Mouse (Mus musculus) liver, embryonic 12.5 days (tissue): ENCODE results near the gene Fam219b. TPM values are rescaled to one million over a fixed set of nuclear protein-coding genes. Genes with fewer than 3 reads are reported as not detected.
A peak's percentile ranks its signal among the peaks of the same experiment; 100 is the strongest.

Experiments
- ATAC-seq: fragments of 200-750 bp; cut with Nextera tagmentation; 2 replicates; pipeline ENCODE4 v1.8.0; 2017; ENCODE audit warnings: moderate number of reproducible peaks, mild to moderate bottlenecking, moderate library complexity
- H3K27ac ChIP-seq: fragments of 300-500 bp; sonication (generic); 2 replicates; pipeline ENCODE4 v1.5.1; 2016; ENCODE audit warnings: mild to moderate bottlenecking
- H3K27me3 ChIP-seq: fragments of 300-500 bp; sonication (generic); replicated peaks from 2 replicates; pipeline ENCODE4 v1.6.1; 2016; ENCODE audit warnings: mild to moderate bottlenecking, moderate library complexity
- H3K36me3 ChIP-seq: fragments of 300-500 bp; sonication (generic); 2 replicates; pipeline ENCODE4 v1.6.1; 2016; ENCODE audit warnings: mild to moderate bottlenecking, moderate library complexity
- H3K4me1 ChIP-seq: fragments of 300-500 bp; sonication (generic); 2 replicates; pipeline ENCODE4 v1.6.1; 2016
- H3K4me2 ChIP-seq: fragments of 300-500 bp; sonication (generic); 2 replicates; pipeline ENCODE4 v1.6.1; 2016; ENCODE audit warnings: mild to moderate bottlenecking, moderate library complexity
- H3K4me3 ChIP-seq: fragments of 300-500 bp; sonication (generic); 2 replicates; pipeline ENCODE4 v1.5.1; 2016; ENCODE audit warnings: mild to moderate bottlenecking, moderate library complexity
- H3K9ac ChIP-seq: fragments of 300-500 bp; sonication (generic); 2 replicates; pipeline ENCODE4 v1.6.1; 2016; ENCODE audit warnings: mild to moderate bottlenecking, moderate library complexity
- H3K9me3 ChIP-seq: fragments of 300-500 bp; sonication (generic); replicated peaks from 2 replicates; pipeline ENCODE4 v1.6.1; 2016; ENCODE audit warnings: mild to moderate bottlenecking, moderate library complexity
- WGBS: fragments of 180-500 bp; shearing (Covaris S2); methylation state at CpG from one replicate; pipeline ENCODE4 v1.1.7; 2016; ENCODE audit not compliant: insufficient replicate concordance; 5-methylcytosine and 5-hydroxymethylcytosine counted together
- polyA plus RNA-seq: library from polyadenylated mRNA; unstranded; fragments of >200 nt; fragmentation: Nextera tagmentation; extraction: Ambion mirVana; gene quantifications from 2 replicates; pipeline ENCODE4 v1.2.1, GENCODE M21; 2016

Fam219b gene
- 10.5 and 12.0 TPM in 2 replicates for polyA plus RNA-seq

- Histone ChIP-seq H3K9me3 (no peaks in the 10 kb centered on the region), H3K4me1 (peaks cover 28% of the 10 kb centered on the region), H3K27ac (peak within 1 kb of the TSS; percentile 84), H3K36me3 (peaks cover 62% of the 10 kb centered on the region), H3K9ac (peak within 1 kb of the TSS; percentile 93), H3K27me3 (no peaks in the 10 kb centered on the region), H3K4me3 (peak within 1 kb of the TSS; percentile 88), H3K4me2 (peak within 1 kb of the TSS; percentile 78)
- ATAC-seq = peak; percentile 91
- 2% methylated on average over 45 of the region's 45 CpGs for WGBS
These were observed at the start of gene Fam219b for GRCm38 (mm10) chr9:57537044-57537727. TSS of gene Fam219b (plus strand) at chr9:57537528.

- Histone ChIP-seq H3K4me1 (no peaks in the 10 kb centered on the region), H3K36me3 (no peaks in the 10 kb centered on the region), H3K27me3 (peaks cover 31% of the 10 kb centered on the region), H3K4me3 (no peak overlapping the region), H3K27ac (no peak overlapping the region), H3K4me2 (no peak overlapping the region), H3K9ac (no peak overlapping the region), H3K9me3 (no peaks in the 10 kb centered on the region)
- 58% methylated on average over 7 of the region's 7 CpGs for WGBS
- no peak for ATAC-seq
These were observed 49.5 kb upstream of the Fam219b start for GRCm38 (mm10) chr9:57487807-57488206.

- H3K27me3 ChIP-seq = peaks cover 34% of the 10 kb centered on the region
- no peaks in the 10 kb centered on the region for H3K36me3 ChIP-seq
- no peak for ATAC-seq
- H3K4me1 ChIP-seq = no peaks in the 10 kb centered on the region
- H3K4me2 ChIP-seq = no peak overlapping the region
- H3K9me3 ChIP-seq = no peaks in the 10 kb centered on the region
- H3K9ac ChIP-seq = no peak overlapping the region
- no peak overlapping the region for H3K4me3 ChIP-seq
- H3K27ac ChIP-seq = no peak overlapping the region
- 71% methylated on average over 2 of the region's 2 CpGs for WGBS
These were observed 43.8 kb upstream of the Fam219b start for GRCm38 (mm10) chr9:57493532-57493931.

GRCm38 (mm10) chr9:57494970-57495369 is 42.4 kb upstream of the Fam219b start:
- H3K4me2 ChIP-seq = no peak overlapping the region
- no peaks in the 10 kb centered on the region for H3K9me3 ChIP-seq
- peaks cover 49% of the 10 kb centered on the region for H3K27me3 ChIP-seq
- H3K4me1 ChIP-seq = no peaks in the 10 kb centered on the region
- H3K27ac ChIP-seq = no peak overlapping the region
- H3K9ac ChIP-seq = no peak overlapping the region
- ATAC-seq = no peak
- H3K36me3 ChIP-seq = no peaks in the 10 kb centered on the region
- H3K4me3 ChIP-seq = no peak overlapping the region

- 61% methylated on average over 5 of the region's 5 CpGs for WGBS
- peaks cover 71% of the 10 kb centered on the region for H3K27me3 ChIP-seq
- no peaks in the 10 kb centered on the region for H3K9me3 ChIP-seq
- H3K36me3 ChIP-seq = no peaks in the 10 kb centered on the region
- peaks cover 6% of the 10 kb centered on the region; the same call in 1 of the 2 replicates for H3K4me1 ChIP-seq
- H3K9ac ChIP-seq = no peak overlapping the region
- no peak overlapping the region for H3K27ac ChIP-seq
- no peak overlapping the region for H3K4me2 ChIP-seq
- H3K4me3 ChIP-seq = no peak overlapping the region
- ATAC-seq = no peak
These were observed 40.1 kb upstream of the Fam219b start for GRCm38 (mm10) chr9:57497236-57497635.

- Histone ChIP-seq H3K4me2 (no peak overlapping the region), H3K4me1 (peaks cover 11% of the 10 kb centered on the region), H3K36me3 (no peaks in the 10 kb centered on the region), H3K27ac (no peak overlapping the region), H3K4me3 (no peak overlapping the region), H3K9ac (no peak overlapping the region), H3K27me3 (peaks cover 84% of the 10 kb centered on the region), H3K9me3 (no peaks in the 10 kb centered on the region)
- ATAC-seq = no peak
- WGBS = 63% methylated on average over 7 of the region's 7 CpGs
These were observed 38.8 kb upstream of the Fam219b start for GRCm38 (mm10) chr9:57498536-57498935.

- no peaks in the 10 kb centered on the region for H3K9me3 ChIP-seq
- H3K4me2 ChIP-seq = no peak overlapping the region
- peaks cover 40% of the 10 kb centered on the region for H3K4me1 ChIP-seq
- peaks cover 100% of the 10 kb centered on the region for H3K27me3 ChIP-seq
- H3K9ac ChIP-seq = no peak overlapping the region
- WGBS = 18% methylated on average over 13 of the region's 13 CpGs
- H3K36me3 ChIP-seq = no peaks in the 10 kb centered on the region
- no peak overlapping the region for H3K27ac ChIP-seq
- ATAC-seq = no peak
- H3K4me3 ChIP-seq = no peak overlapping the region
These were observed 35.9 kb upstream of the Fam219b start for GRCm38 (mm10) chr9:57501452-57501851.

GRCm38 (mm10) chr9:57501861-57502260 is 35.5 kb upstream of the Fam219b start:
- H3K4me2 ChIP-seq = no peak overlapping the region
- no peak overlapping the region for H3K27ac ChIP-seq
- H3K4me3 ChIP-seq = no peak overlapping the region
- no peaks in the 10 kb centered on the region for H3K36me3 ChIP-seq
- ATAC-seq = no peak
- peaks cover 100% of the 10 kb centered on the region for H3K27me3 ChIP-seq
- H3K9ac ChIP-seq = no peak overlapping the region
- H3K4me1 ChIP-seq = peaks cover 44% of the 10 kb centered on the region
- H3K9me3 ChIP-seq = no peaks in the 10 kb centered on the region
- 5% methylated on average over 20 of the region's 20 CpGs for WGBS

- Histone ChIP-seq H3K36me3 (no peaks in the 10 kb centered on the region), H3K4me3 (peak overlapping the region; percentile 40), H3K27ac (no peak overlapping the region), H3K4me1 (peaks cover 48% of the 10 kb centered on the region), H3K9ac (no peak overlapping the region), H3K4me2 (peak overlapping the region; percentile 68), H3K27me3 (peaks cover 94% of the 10 kb centered on the region), H3K9me3 (no peaks in the 10 kb centered on the region)
- WGBS = 7% methylated on average over 23 of the region's 23 CpGs
- no peak for ATAC-seq
These were observed 34.3 kb upstream of the Fam219b start for GRCm38 (mm10) chr9:57502911-57503621.

- no peaks in the 10 kb centered on the region for H3K36me3 ChIP-seq
- peaks cover 48% of the 10 kb centered on the region for H3K4me1 ChIP-seq
- H3K27me3 ChIP-seq = peaks cover 86% of the 10 kb centered on the region
- peak within 1 kb of the TSS; percentile 68 for H3K4me2 ChIP-seq
- no peak within 1 kb of the TSS for H3K27ac ChIP-seq
- H3K4me3 ChIP-seq = peak within 1 kb of the TSS; percentile 40
- no peaks in the 10 kb centered on the region for H3K9me3 ChIP-seq
- WGBS = under 1% methylated on average over 46 of the region's 46 CpGs
- ATAC-seq = no peak
- H3K9ac ChIP-seq = no peak within 1 kb of the TSS; the same call in 1 of the 2 replicates
These were observed 33.5 kb upstream of the Fam219b start, which contains the start of gene Rpp25 for GRCm38 (mm10) chr9:57503622-57504380. TSS of gene Rpp25 (plus strand) at chr9:57504026.

GRCm38 (mm10) chr9:57504381-57504700 is 33.0 kb upstream of the Fam219b start:
- peak overlapping the region; percentile 68 for H3K4me2 ChIP-seq
- no peaks in the 10 kb centered on the region for H3K36me3 ChIP-seq
- peak overlapping the region; percentile 40 for H3K4me3 ChIP-seq
- no peak overlapping the region; the same call in 1 of the 2 replicates for H3K9ac ChIP-seq
- 3% methylated on average over 34 of the region's 34 CpGs for WGBS
- H3K9me3 ChIP-seq = no peaks in the 10 kb centered on the region
- H3K4me1 ChIP-seq = peaks cover 48% of the 10 kb centered on the region
- peaks cover 81% of the 10 kb centered on the region for H3K27me3 ChIP-seq
- ATAC-seq = no peak
- H3K27ac ChIP-seq = no peak overlapping the region

GRCm38 (mm10) chr9:57504891-57505290 is 32.4 kb upstream of the Fam219b start:
- H3K9ac ChIP-seq = no peak overlapping the region
- no peak overlapping the region for H3K4me3 ChIP-seq
- 40% methylated on average over 10 of the region's 10 CpGs for WGBS
- H3K27ac ChIP-seq = no peak overlapping the region
- peaks cover 79% of the 10 kb centered on the region for H3K27me3 ChIP-seq
- H3K9me3 ChIP-seq = no peaks in the 10 kb centered on the region
- peak overlapping the region; percentile 68 for H3K4me2 ChIP-seq
- H3K36me3 ChIP-seq = no peaks in the 10 kb centered on the region
- H3K4me1 ChIP-seq = peaks cover 52% of the 10 kb centered on the region
- ATAC-seq = no peak
